Mouse (Mus musculus): ENCODE results near the gene Efhd2.

DNA sequence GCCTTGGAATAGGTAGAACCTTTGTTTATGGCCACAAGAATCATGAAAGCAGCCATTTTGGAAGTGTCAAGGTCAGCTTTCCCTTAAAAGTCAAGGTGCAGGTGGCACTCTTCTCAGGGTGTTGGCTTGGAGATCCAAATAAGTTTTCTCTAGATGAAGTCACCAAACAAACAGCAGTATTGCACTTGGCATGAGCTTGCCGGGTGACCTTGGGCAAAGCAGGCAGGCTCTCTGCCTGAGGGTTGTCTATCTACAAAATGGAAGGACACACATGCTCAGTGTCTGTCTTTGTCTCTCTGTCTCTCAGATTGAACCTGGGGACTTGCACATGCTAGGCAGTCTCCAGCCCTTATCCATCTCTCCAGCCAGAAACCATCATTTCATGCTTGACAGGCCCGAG lies 47.3 kb downstream of the Efhd2 start:
- TF ChIP-seq CTCF (IDR thresholded peaks at IDR 0.05; ENCODE audit: borderline replicate concordance, extremely low read depth, insufficient read depth, insufficient read length): no peak
- no peak for TF ChIP-seq POLR2A (IDR thresholded peaks at IDR 0.05; ENCODE audit: borderline replicate concordance, extremely low read depth, insufficient read depth, insufficient read length, poor library complexity, severe bottlenecking)
